Mouse (Mus musculus) spleen, adult 2 months (tissue): ENCODE measurements around the gene Disp2. TPM values are rescaled to one million over a fixed set of nuclear protein-coding genes. Genes with fewer than 3 reads are reported as not detected.
A peak's percentile ranks its signal among the peaks of the same experiment; 100 is the strongest.

ENCODE experiments used
- DNase-seq, 2 experiments: peaks; one replicate each; pipeline versions ENCODE4 v3.0.0 to v3.0.0-alpha.2; 2012 to 2021; ENCODE audit warnings: low spot score in 2 of 2, low read depth in 1 of 2
- H3K27ac ChIP-seq: fragments of 200-500 bp; 2 replicates; pipeline ENCODE4 v1.5.1; 2012; ENCODE audit warnings: low read length, inconsistent platforms; ENCODE audit not compliant: insufficient read depth
- H3K27me3 ChIP-seq: fragments of 200-500 bp; 2 replicates; pipeline ENCODE4 v1.6.1; 2012; ENCODE audit warnings: mild to moderate bottlenecking, moderate library complexity, low read length, inconsistent platforms; ENCODE audit not compliant: control insufficient read depth, insufficient read depth
- H3K36me3 ChIP-seq: fragments of 200-500 bp; 2 replicates; pipeline ENCODE4 v1.6.1; 2012; ENCODE audit warnings: mild to moderate bottlenecking, low read length, inconsistent platforms; ENCODE audit not compliant: control insufficient read depth, insufficient read depth
- H3K4me1 ChIP-seq: fragments of 200-500 bp; 2 replicates; pipeline ENCODE4 v1.6.1; 2011; ENCODE audit warnings: inconsistent platforms; ENCODE audit not compliant: control insufficient read depth, insufficient read depth, insufficient read length
- H3K4me3 ChIP-seq: fragments of 200-500 bp; 2 replicates; pipeline ENCODE4 v1.5.1; 2011; ENCODE audit warnings: mild to moderate bottlenecking, inconsistent platforms; ENCODE audit not compliant: insufficient read depth, insufficient read length; ENCODE audit errors: extremely low read depth
- CTCF ChIP-seq: fragments of 200-500 bp; IDR thresholded peaks from 2 replicates; pipeline ENCODE4 v1.5.1; 2011; ENCODE audit warnings: mild to moderate bottlenecking, inconsistent platforms; ENCODE audit not compliant: insufficient read depth, insufficient read length, insufficient replicate concordance; ENCODE audit errors: extremely low read depth
- POLR2A ChIP-seq: fragments of 200-500 bp; IDR thresholded peaks from 2 replicates; pipeline ENCODE4 v1.6.1; 2011; ENCODE audit warnings: low read depth, low read length, inconsistent platforms
- WGBS: fragments of 180-500 bp; shearing (Covaris S2); methylation state at CpG from one replicate; pipeline ENCODE4 v1.1.7; 2018; 5-methylcytosine and 5-hydroxymethylcytosine counted together
- polyA plus RNA-seq: library from polyadenylated mRNA; depleted of rRNA; stranded (reverse); fragments of >200 nt; gene quantifications from 2 replicates; pipeline ENCODE4 v1.2.3, GENCODE M21; 2012

Disp2 gene
- polyA plus RNA-seq, 1 experiment: 0.09 TPM

GRCm38 (mm10) chr2:118783663-118784062, 4.1 kb downstream of the Disp2 start:
- no peak overlapping the region for H3K27ac ChIP-seq
- 92% methylated on average over 7 of the region's 7 CpGs for whole genome bisulfite sequencing
- no peaks in the 10 kb centered on the region; the same call in 1 of the 2 replicates for H3K4me1 ChIP-seq
- DNase-seq: no peak
- H3K27me3 ChIP-seq: no peaks in the 10 kb centered on the region
- H3K4me3 ChIP-seq: no peak overlapping the region
- no peaks in the 10 kb centered on the region for H3K36me3 ChIP-seq
- TF ChIP-seq POLR2A: no peak
- no peak for TF ChIP-seq CTCF

GRCm38 (mm10) chr2:118786525-118786924, 7.0 kb downstream of the Disp2 start:
- no peaks in the 10 kb centered on the region for H3K36me3 ChIP-seq
- WGBS: 79% methylated on average over 5 of the region's 5 CpGs
- H3K27me3 ChIP-seq: no peaks in the 10 kb centered on the region
- H3K4me3 ChIP-seq: no peak overlapping the region
- peaks cover 2% of the 10 kb centered on the region; the same call in 1 of the 2 replicates for H3K4me1 ChIP-seq
- no peak for TF ChIP-seq CTCF
- no peak for TF ChIP-seq POLR2A
- no peak overlapping the region for H3K27ac ChIP-seq
- no peak for DNase-seq

DNA sequence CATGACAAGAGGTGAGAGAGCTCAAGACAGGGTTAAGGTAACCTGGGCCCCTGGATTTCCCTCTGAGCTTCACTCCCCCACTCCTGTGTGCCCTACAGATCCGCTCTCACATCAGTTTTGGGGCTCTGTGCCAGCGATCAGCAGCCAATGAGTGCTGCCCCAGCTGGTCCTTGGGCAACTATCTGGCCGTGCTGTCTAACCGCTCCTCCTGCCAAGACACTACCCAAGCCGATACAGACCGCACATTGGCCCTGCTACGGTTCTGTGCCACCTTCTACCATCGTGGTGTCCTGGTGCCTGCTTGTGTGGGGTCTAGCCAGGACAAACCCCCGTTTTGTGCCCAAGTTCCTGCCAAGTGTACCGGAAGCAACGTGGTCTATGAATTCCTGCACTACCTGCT, 10.0 kb downstream of the Disp2 start:
- WGBS: 84% methylated on average over 11 of the region's 11 CpGs
- no peaks in the 10 kb centered on the region for H3K27me3 ChIP-seq

DNA sequence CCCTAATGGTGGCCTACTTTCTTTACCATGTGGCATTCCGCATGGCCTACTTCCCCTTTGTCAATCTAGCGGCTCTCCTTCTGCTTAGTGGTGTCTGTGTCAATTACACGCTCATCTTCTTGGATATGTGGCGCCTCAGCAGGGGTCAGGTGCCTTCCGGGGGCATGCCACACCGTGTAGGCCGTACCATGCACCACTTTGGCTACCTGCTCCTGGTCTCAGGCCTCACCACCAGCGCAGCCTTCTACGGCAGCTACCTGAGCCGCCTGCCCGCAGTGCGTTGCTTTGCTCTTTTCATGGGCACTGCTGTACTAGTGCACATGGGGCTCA, 10.7 kb downstream of the Disp2 start:
- no peaks in the 10 kb centered on the region for H3K36me3 ChIP-seq
- peaks cover 2% of the 10 kb centered on the region; the same call in 1 of the 2 replicates for H3K4me1 ChIP-seq
- no peak overlapping the region for H3K27ac ChIP-seq
- H3K27me3 ChIP-seq: no peaks in the 10 kb centered on the region
- WGBS: 82% methylated on average over 12 of the region's 12 CpGs
- DNase-seq: no peak
- TF ChIP-seq CTCF (no peak), POLR2A (no peak)
- H3K4me3 ChIP-seq: no peak overlapping the region

More for the DNA sequence above, 10.0 kb downstream of the Disp2 start:
- Histone ChIP-seq H3K27ac (no peak overlapping the region), H3K4me3 (no peak overlapping the region), H3K36me3 (no peaks in the 10 kb centered on the region), H3K4me1 (peaks cover 2% of the 10 kb centered on the region; the same call in 1 of the 2 replicates)
- TF ChIP-seq CTCF (no peak), POLR2A (no peak)
- no peak for DNase-seq

DNA sequence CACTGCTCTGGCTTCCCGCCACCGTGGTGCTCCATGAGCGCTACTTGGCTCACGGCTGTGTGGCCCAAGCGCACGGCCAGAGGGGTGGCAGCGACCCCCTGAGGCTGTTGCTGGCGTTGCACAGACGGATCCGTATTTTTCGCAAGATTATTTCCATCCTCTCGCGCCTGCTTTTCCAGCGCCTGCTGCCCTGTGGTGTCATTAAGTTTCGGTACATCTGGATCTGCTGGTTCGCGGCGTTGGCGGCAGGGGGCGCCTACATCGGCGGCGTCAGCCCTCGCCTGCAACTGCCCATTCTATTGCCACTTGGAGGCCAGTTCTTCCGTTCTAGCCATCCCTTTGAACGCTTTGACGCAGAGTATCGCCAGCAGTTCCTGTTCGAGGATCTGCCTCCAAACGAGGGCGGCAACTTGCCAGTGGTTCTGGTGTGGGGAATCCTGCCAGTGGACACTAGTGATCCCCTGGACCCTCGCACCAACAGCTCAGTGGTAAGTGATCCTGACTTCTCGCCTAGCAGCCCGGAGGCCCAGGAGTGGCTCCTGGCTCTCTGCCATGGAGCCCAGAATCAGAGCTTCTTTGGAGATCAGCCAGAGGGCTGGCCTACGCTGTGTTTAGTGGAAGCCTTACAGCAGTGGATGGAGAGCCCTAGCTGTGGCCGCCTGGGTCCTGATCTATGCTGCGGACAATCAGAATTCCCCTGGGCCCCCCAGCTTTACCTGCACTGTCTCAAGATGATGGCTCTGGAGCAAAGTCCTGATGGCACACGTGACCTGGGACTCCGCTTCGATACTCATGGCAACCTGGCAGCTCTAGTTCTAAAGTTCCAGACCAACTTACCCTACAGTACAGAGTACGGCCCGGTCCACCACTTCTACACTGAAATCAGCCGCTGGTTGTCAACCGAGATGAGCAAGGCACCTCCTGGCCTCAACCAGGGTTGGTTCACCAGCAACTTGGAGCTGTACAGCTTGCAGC, 11.3 kb downstream of the Disp2 start:
- TF ChIP-seq CTCF (peak; percentile 30; the same call in 1 of the 2 replicates), POLR2A (no peak)
- DNase-seq: peak in 1 of 2 experiments; percentile 34
- no peaks in the 10 kb centered on the region for H3K27me3 ChIP-seq
- H3K36me3 ChIP-seq: no peaks in the 10 kb centered on the region
- no peak overlapping the region for H3K4me3 ChIP-seq
- no peak overlapping the region for H3K27ac ChIP-seq
- WGBS: 43% methylated on average over 44 of the region's 44 CpGs
- peaks cover 2% of the 10 kb centered on the region; the same call in 1 of the 2 replicates for H3K4me1 ChIP-seq

DNA sequence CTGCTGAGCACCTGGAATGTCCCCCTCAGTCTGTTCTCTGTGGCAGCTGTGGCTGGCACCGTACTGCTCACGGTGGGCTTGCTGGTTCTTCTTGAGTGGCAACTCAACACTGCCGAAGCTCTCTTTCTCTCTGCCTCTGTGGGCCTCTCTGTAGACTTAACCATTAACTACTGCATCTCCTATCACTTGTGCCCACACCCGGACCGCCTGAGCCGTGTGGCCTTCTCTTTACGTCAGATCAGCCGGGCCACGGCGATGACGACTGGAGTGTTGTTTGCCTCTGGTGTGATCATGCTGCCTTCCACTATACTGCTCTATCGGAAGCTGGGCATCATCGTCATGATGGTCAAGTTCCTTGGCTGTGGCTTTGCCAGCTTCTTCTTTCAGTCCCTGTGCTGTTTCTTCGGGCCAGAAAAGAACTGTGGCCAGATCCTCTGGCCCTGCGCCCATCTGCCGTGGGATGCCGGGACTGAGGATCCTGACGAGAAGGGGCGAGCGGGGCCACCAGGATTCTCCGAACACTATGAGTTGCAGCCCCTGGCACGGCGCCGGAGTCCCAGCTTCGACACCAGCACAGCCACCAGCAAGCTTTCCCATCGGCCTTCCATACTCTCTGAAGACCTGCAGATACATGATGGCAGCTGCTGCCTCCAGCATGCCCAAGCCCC, 12.2 kb downstream of the Disp2 start:
- no peaks in the 10 kb centered on the region for H3K27me3 ChIP-seq
- TF ChIP-seq CTCF (no peak), POLR2A (no peak)
- no peak overlapping the region for H3K27ac ChIP-seq
- no peak overlapping the region for H3K4me3 ChIP-seq
- H3K4me1 ChIP-seq: peaks cover 2% of the 10 kb centered on the region; the same call in 1 of the 2 replicates
- 93% methylated on average over 26 of the region's 26 CpGs for WGBS
- no peak for DNase-seq
- H3K36me3 ChIP-seq: no peaks in the 10 kb centered on the region
